Mouse (Mus musculus): ENCODE results near the gene Stau1. TPM values are rescaled to one million over a fixed set of nuclear protein-coding genes. Genes with fewer than 3 reads are reported as not detected.
A peak's percentile ranks its signal among the peaks of the same experiment; 100 is the strongest.

Gene Stau1
- polyA plus RNA-seq, 1 experiment from 2014 or later = 69.6 TPM

- Histone ChIP-seq H3K36me3 (peaks cover 93% of the 10 kb centered on the region), H3K4me2 (no peak overlapping the region), H3K27ac (ENCODE audit: poor library complexity, severe bottlenecking) (no peak overlapping the region), H3K4me1 (replicated peaks) (peaks cover 16% of the 10 kb centered on the region), H3K27me3 (replicated peaks) (no peaks in the 10 kb centered on the region), H3K9ac (no peak overlapping the region), H3K9me3 (replicated peaks) (no peaks in the 10 kb centered on the region), H3K4me3 (no peak overlapping the region)
- no peak for ATAC-seq (ENCODE audit: insufficient number of reproducible peaks, low FRiP score)
- 75% methylated on average over 14 of the region's 14 CpGs for WGBS
These were observed 45.0 kb downstream of the Stau1 start for GRCm38 (mm10) chr2:166950853-166951648.

DNA sequence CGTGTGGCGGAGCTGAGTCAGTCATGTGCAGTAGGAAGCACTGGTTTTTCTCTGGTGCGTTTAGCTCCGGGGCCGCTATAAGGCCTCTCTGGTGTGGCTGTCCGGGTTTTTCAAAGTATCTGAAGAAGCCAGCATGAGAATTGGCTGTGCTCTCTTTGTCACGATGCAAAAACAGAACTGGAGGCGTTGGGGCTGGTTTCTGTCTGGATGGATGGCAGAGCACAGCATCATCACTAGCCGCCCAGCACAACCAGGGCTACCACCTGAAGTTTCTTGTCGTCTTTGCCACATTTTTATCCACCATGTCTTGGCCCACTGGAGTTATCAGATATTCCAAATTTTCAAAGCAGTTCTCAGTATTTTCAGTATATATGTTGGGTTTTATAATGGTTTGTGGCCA lies 47.2 kb downstream of the Stau1 start:
- no peak overlapping the region for H3K9ac ChIP-seq
- peaks cover 16% of the 10 kb centered on the region for H3K4me1 ChIP-seq (replicated peaks)
- no peaks in the 10 kb centered on the region for H3K9me3 ChIP-seq (replicated peaks)
- no peak overlapping the region for H3K4me2 ChIP-seq
- no peaks in the 10 kb centered on the region for H3K27me3 ChIP-seq (replicated peaks)
- no peak overlapping the region for H3K4me3 ChIP-seq
- 88% methylated on average over 10 of the region's 10 CpGs for WGBS
- H3K36me3 ChIP-seq = peaks cover 90% of the 10 kb centered on the region
- no peak for ATAC-seq (ENCODE audit: insufficient number of reproducible peaks, low FRiP score)
- H3K27ac ChIP-seq (ENCODE audit: poor library complexity, severe bottlenecking) = no peak overlapping the region

GRCm38 (mm10) chr2:166948246-166948645 lies 47.9 kb downstream of the Stau1 start:
- ATAC-seq (ENCODE audit: insufficient number of reproducible peaks, low FRiP score) = no peak
- WGBS = 75% methylated on average over 1 of the region's 1 CpGs
- Histone ChIP-seq H3K4me1 (replicated peaks) (peaks cover 16% of the 10 kb centered on the region), H3K9ac (no peak overlapping the region), H3K36me3 (peaks cover 91% of the 10 kb centered on the region), H3K9me3 (replicated peaks) (no peaks in the 10 kb centered on the region), H3K4me2 (no peak overlapping the region), H3K4me3 (no peak overlapping the region), H3K27me3 (replicated peaks) (no peaks in the 10 kb centered on the region), H3K27ac (ENCODE audit: poor library complexity, severe bottlenecking) (no peak overlapping the region)

DNA sequence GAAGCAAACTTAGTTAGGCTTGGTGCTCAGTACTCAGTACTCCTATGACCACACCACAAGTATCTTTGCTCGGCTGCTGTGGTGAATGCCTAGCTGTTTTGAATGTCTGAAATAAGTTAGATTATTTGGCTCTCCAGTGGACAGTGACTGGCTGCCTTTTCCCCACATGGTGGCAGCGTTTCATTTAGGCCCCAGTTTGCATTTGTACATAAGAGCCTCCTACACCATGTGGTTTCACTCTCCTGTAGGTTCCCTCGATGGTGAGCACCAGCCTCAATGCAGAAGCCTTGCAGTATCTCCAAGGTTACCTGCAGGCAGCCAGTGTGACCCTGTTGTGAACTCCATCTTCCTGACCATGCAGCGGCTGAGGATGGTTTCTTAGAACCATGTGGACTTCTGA lies 50.6 kb downstream of the Stau1 start:
- WGBS = 54% methylated on average over 4 of the region's 4 CpGs
- no peak overlapping the region for H3K4me3 ChIP-seq
- no peak overlapping the region for H3K9ac ChIP-seq
- peaks cover 91% of the 10 kb centered on the region for H3K36me3 ChIP-seq
- H3K27me3 ChIP-seq (replicated peaks) = no peaks in the 10 kb centered on the region
- no peak overlapping the region for H3K4me2 ChIP-seq
- 0 out of 2 replicates have a peak, but pooled peaks cover 3% of the 10 kb centered on the region for H3K4me1 ChIP-seq (replicated peaks)
- H3K27ac ChIP-seq (ENCODE audit: poor library complexity, severe bottlenecking) = no peak overlapping the region
- 0 out of 2 replicates have a peak, but pooled peaks have one; percentile 11 for ATAC-seq (ENCODE audit: insufficient number of reproducible peaks, low FRiP score)
- no peaks in the 10 kb centered on the region for H3K9me3 ChIP-seq (replicated peaks)

GRCm38 (mm10) chr2:166944346-166944745 lies 51.8 kb downstream of the Stau1 start:
- no peak for ATAC-seq (ENCODE audit: insufficient number of reproducible peaks, low FRiP score)
- Histone ChIP-seq H3K27ac (ENCODE audit: poor library complexity, severe bottlenecking) (no peak overlapping the region), H3K4me1 (replicated peaks) (0 out of 2 replicates have a peak, but pooled peaks cover 3% of the 10 kb centered on the region), H3K27me3 (replicated peaks) (no peaks in the 10 kb centered on the region), H3K36me3 (peaks cover 87% of the 10 kb centered on the region), H3K4me3 (no peak overlapping the region), H3K9me3 (replicated peaks) (no peaks in the 10 kb centered on the region), H3K4me2 (no peak overlapping the region), H3K9ac (no peak overlapping the region)
- 88% methylated on average over 1 of the region's 1 CpGs for WGBS

GRCm38 (mm10) chr2:166943146-166943545 lies 53.0 kb downstream of the Stau1 start:
- H3K4me2 ChIP-seq = no peak overlapping the region
- ATAC-seq (ENCODE audit: insufficient number of reproducible peaks, low FRiP score) = no peak
- no peak overlapping the region for H3K4me3 ChIP-seq
- 89% methylated on average over 2 of the region's 2 CpGs for WGBS
- H3K4me1 ChIP-seq (replicated peaks) = 0 out of 2 replicates have a peak, but pooled peaks cover 3% of the 10 kb centered on the region
- H3K9me3 ChIP-seq (replicated peaks) = no peaks in the 10 kb centered on the region
- H3K27me3 ChIP-seq (replicated peaks) = no peaks in the 10 kb centered on the region
- peaks cover 87% of the 10 kb centered on the region for H3K36me3 ChIP-seq
- H3K9ac ChIP-seq = no peak overlapping the region
- H3K27ac ChIP-seq (ENCODE audit: poor library complexity, severe bottlenecking) = no peak overlapping the region

DNA sequence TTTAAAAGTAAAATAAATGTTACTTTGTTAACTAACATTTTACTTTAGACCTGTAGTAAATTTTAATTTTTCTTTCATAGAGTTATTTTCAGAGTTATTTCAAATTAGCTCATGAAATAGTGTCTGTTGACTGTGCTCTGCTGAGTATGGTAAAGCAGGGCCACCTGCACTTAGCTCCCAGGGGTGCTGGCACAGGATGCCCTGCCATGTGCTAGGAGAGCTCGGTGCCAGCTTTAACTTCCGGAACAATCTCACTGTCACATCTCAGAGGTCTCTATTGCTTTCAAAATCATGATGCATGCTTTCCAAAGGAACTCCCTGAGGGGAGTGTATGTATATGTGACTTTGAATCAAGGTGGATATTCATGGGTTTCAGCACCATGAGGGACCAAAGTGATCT lies 59.9 kb downstream of the Stau1 start:
- ATAC-seq (ENCODE audit: insufficient number of reproducible peaks, low FRiP score) = no peak

GRCm38 (mm10) chr2:166935582-166935981 lies 60.5 kb downstream of the Stau1 start:
- H3K9ac ChIP-seq = no peak overlapping the region
- WGBS = 94% methylated on average over 7 of the region's 7 CpGs

More for the DNA sequence above, 59.9 kb downstream of the Stau1 start:
- Histone ChIP-seq H3K36me3 (peaks cover 82% of the 10 kb centered on the region), H3K27me3 (replicated peaks) (no peaks in the 10 kb centered on the region), H3K4me1 (replicated peaks) (peaks cover 3% of the 10 kb centered on the region; the same call in 1 of the 2 replicates), H3K9ac (no peak overlapping the region), H3K4me2 (no peak overlapping the region), H3K27ac (ENCODE audit: poor library complexity, severe bottlenecking) (no peak overlapping the region), H3K4me3 (no peak overlapping the region), H3K9me3 (replicated peaks) (no peaks in the 10 kb centered on the region)
- WGBS = 83% methylated on average over 2 of the region's 2 CpGs

DNA sequence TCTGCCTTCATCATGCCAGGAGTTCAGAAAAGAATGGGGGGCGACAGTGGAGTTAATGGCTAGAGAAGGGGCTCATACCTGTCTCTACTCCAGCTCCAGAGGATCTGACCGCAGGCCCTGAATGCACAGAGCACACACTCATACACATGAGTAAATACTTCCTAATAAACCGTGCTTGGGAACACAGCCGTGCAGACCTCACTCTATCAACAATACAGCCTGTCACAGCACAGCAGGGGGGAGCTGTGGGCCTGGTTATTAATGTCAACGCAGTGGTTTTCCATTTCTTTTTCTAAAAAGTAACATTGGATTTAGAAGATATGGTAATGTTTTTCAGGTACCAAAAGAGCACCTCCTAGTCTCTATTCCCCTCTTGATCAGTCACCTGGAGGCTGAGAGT lies 61.7 kb downstream of the Stau1 start:
- no peak overlapping the region for H3K4me2 ChIP-seq
- no peak for ATAC-seq (ENCODE audit: insufficient number of reproducible peaks, low FRiP score)

More at GRCm38 (mm10) chr2:166935582-166935981, 60.5 kb downstream of the Stau1 start:
- no peak overlapping the region for H3K27ac ChIP-seq (ENCODE audit: poor library complexity, severe bottlenecking)
- no peak for ATAC-seq (ENCODE audit: insufficient number of reproducible peaks, low FRiP score)
- peaks cover 3% of the 10 kb centered on the region; the same call in 1 of the 2 replicates for H3K4me1 ChIP-seq (replicated peaks)
- H3K9me3 ChIP-seq (replicated peaks) = no peaks in the 10 kb centered on the region
- H3K27me3 ChIP-seq (replicated peaks) = no peaks in the 10 kb centered on the region
- no peak overlapping the region for H3K4me2 ChIP-seq
- H3K4me3 ChIP-seq = no peak overlapping the region
- H3K36me3 ChIP-seq = peaks cover 82% of the 10 kb centered on the region

DNA sequence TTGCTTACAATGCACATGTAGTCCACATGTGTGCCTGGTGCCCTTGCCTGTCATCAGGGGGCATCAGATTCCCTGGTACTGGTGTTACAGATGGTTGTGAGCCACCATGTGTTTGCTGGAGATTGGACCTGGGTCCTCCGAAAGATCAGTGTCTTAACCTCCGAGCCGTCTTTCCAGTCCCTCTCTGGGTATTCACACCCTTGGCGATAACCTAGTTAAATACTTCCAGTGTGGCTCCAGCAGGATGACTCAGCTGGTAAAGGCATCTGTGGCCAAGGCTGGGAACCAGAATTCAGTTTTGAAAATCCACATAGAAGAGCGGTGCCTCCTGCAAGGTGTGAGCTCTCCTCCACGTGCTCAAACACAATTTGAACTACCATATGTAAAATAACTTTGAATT lies 62.2 kb downstream of the Stau1 start:
- Histone ChIP-seq H3K4me1 (replicated peaks) (peaks cover 3% of the 10 kb centered on the region; the same call in 1 of the 2 replicates), H3K9me3 (replicated peaks) (no peaks in the 10 kb centered on the region), H3K27me3 (replicated peaks) (no peaks in the 10 kb centered on the region), H3K9ac (no peak overlapping the region), H3K36me3 (peaks cover 82% of the 10 kb centered on the region), H3K27ac (ENCODE audit: poor library complexity, severe bottlenecking) (no peak overlapping the region), H3K4me2 (no peak overlapping the region), H3K4me3 (no peak overlapping the region)
- ATAC-seq (ENCODE audit: insufficient number of reproducible peaks, low FRiP score) = no peak
- WGBS = 90% methylated on average over 6 of the region's 6 CpGs

More for the DNA sequence above, 61.7 kb downstream of the Stau1 start:
- Histone ChIP-seq H3K27me3 (replicated peaks) (no peaks in the 10 kb centered on the region), H3K9ac (no peak overlapping the region), H3K36me3 (peaks cover 81% of the 10 kb centered on the region), H3K9me3 (replicated peaks) (no peaks in the 10 kb centered on the region), H3K4me3 (no peak overlapping the region), H3K27ac (ENCODE audit: poor library complexity, severe bottlenecking) (no peak overlapping the region), H3K4me1 (replicated peaks) (peaks cover 3% of the 10 kb centered on the region; the same call in 1 of the 2 replicates)
- 92% methylated on average over 5 of the region's 5 CpGs for WGBS

DNA sequence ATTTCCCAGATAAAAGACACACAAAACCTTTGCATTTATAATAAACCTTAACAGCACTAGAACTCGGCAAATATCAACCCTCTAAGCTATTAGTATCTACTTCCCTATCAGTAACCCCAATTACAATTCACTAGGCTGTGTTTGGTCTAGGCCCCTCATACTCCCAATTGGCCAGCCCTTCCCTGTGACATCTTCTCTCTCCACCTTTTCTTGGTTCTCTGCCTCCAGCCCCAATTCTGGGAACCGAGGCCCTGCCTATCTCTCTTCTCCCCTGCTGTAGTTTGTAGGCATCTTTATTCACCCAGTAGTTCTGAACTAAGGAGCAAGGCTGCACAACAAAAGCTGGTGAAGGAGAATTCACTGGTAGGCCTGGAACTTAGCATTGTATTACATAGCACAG lies 72.1 kb downstream of the Stau1 start:
- no peaks in the 10 kb centered on the region for H3K9me3 ChIP-seq (replicated peaks)
- peaks cover 76% of the 10 kb centered on the region for H3K36me3 ChIP-seq
- 83% methylated on average over 2 of the region's 2 CpGs for WGBS
- H3K4me3 ChIP-seq = no peak overlapping the region
- H3K4me2 ChIP-seq = no peak overlapping the region
- no peak overlapping the region for H3K9ac ChIP-seq
- ATAC-seq (ENCODE audit: insufficient number of reproducible peaks, low FRiP score) = no peak
- no peak overlapping the region for H3K27ac ChIP-seq (ENCODE audit: poor library complexity, severe bottlenecking)
- H3K27me3 ChIP-seq (replicated peaks) = no peaks in the 10 kb centered on the region
- H3K4me1 ChIP-seq (replicated peaks) = no peaks in the 10 kb centered on the region

Measured in heart, embryonic 12.5 days (tissue).